Mouse (Mus musculus) 3T3-L1 (cell line): ENCODE data around the gene Asxl2.

ENCODE experiments used
- DNase-seq: peaks from one replicate; pipeline ENCODE4 v3.0.0-alpha.2; 2015; ENCODE audit warnings: low read depth, low spot score

The Asxl2 gene

DNA sequence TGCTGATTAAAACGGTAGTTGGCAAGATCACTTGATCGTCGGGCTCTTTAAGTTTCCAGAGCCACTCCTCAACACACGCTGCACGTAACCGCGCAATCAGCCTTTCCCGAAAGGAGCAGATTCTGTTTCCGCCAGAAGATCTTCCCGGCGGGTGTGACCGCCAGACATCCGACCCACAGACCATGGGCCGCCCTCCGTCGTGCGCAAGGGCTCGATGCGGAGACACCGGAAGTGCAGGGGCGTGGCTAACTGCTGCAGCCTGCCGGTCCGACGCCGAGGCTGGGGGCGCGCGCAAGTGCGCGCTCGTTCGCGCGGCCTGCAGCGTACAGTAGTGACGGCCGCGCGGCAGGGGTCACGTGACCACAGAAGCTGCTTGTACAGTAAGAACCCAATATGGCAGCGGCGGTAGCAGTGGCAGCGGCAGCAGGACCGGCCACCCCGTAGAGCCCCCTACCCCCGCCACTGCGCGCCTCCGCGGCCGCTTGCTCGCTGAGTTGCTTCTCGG, at the start of gene Asxl2:
Asxl2 (plus strand) TSS at position 328 of the 505 bp plus-strand sequence.
- DNase-seq = peak; percentile 99

DNA sequence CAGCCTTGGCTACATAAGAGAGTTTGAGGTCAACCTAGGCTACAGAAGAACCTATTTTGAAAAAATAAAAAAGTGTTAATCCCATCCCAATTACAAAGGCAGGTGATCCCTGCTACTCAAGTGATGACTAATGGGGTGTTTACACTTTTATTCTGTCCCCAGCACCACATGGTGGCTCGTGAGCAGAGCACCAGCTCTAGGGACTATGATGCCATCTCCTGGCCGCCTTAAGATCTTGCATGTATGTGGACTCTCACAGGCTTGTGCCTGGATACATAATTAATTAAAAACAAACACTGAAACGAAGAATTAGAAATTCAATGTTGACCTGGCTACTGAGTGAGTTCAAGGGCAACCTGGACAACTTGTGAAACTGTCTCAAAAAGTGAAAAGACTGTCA, 49.5 kb upstream of the Asxl2 start:
- peak; percentile 53 for DNase-seq

DNA sequence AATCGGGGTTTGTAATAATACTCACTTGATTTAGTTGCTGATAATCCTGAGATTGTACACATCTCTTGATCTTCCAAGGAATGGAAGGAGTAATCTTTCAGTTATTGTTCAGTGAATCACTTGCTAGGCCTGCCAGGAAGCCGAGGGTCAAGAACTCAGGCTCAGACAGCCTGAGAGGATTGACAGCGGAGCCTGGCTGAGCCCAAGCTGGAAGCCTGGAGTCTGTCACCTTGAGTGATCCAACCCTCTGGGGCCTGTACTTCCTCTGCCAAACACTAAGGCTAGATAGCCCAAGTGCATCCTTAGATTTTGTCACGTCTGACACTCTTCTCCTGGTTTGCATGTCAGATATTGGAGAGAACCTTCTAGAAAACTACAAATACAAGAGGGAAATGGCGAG, 48.9 kb upstream of the Asxl2 start:
- no peak for DNase-seq

DNA sequence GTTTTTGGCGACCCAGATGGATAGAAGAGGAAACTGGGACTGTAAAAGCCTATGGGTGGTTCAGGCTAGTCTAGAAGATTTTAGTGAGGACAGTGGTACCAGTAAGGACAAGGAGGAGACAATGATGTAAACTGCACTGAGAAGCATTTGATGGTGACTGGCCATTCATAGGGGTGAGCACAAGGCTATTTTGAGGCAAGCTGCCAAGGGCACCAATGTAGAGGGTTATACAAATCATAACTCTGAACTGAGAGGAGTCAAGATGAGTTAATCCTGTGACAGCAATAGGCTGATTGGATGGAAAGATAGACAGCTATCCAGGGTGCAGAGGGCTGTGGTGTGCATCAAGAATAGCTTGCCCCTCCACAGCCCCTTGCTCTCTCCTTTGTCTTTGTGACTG, 41.8 kb upstream of the Asxl2 start:
- DNase-seq = no peak

DNA sequence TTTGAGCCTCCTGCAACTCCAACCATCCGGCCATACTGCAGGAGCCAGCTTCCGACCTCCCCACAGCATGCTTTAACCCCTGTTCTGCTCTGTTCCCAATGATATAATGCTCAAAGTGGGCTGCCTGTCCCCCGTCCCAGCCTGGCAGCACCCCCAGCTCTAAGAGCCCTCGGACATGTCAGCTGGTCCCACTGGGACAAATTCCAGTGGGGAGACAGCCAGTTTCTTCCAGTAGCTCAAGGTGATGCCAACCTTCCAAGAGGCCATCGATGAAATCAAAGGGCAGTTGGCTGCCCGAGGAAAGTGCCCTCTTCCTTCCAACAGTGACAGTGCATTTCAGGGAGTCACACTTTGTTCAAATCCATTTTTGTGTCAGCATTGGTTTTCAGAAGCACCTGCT, 41.4 kb upstream of the Asxl2 start:
- no peak for DNase-seq

DNA sequence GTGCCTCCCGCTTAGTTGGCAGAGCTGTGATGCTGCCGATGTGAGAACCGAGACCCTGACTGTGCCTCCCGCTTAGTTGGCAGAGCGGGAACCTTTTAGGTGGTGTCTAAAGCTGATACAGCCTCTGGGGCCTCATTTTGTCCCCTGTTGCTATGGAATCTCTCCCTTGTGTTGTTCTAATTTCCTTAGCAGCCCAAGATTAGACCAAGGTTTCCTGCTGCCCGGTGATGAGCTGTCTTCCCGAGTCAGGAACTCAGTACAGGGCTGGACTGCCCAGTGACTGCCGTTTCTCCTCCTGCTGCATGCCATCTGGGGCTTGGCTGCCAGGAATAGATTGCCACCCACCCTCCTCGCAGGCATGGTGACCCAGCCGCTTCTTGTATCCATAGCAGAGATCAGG, 40.7 kb upstream of the Asxl2 start:
- no peak for DNase-seq

DNA sequence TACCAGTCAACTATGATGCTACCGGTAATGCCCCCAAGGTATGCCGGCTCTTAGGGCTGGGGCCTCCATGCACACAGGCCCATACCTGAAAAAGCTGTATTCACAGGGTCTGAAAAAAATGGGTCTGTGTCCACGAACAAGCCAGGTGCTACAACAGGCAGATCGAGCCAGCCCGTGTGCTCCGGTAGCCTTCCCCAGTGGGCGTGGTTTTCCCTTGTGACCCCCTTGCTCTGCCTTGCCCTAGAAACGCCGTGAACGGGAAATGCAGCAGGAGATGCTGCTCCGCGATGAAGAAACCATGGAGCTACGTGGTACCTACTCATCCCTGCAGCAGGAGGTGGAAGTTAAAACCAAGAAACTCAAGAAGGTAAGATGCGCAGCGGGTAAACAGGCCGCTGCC, 38.8 kb upstream of the Asxl2 start:
- DNase-seq = no peak

DNA sequence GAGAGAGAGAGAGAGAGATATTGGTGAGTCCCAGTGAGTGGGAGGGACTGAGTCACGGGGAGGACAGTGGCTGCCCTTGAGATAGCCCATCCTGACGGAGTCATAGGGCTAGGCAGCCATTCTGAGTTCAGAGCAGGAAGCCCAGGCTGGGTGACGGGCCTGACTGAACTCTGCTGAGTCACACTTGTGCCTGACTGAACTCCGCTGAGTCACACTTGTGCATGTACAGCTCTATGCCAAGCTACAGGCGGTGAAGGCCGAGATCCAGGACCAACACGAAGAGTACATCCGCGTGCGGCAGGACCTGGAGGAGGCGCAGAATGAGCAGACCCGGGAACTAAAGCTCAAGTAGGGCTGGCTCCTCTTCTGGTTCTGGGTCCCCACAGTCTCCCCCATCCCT, 37.3 kb upstream of the Asxl2 start:
- DNase-seq = peak; percentile 78

DNA sequence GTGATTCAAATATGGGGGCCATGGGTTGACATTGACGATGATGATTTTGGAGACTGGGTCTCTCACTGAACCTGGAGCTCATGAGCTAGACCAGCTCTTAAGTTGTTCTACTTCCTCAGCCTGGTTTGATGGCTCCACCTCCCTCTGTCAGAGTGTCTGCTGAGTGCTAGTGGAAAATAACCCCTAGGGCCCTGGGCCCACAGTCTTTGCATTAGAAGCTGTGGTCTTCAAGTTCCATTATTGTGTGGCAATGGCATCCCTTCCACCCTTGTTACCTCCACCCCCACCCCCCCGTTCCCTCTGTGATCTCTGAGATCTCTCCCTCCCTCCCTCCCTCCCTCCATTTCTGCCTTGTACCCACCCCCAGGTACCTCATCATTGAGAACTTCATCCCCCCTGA, 36.6 kb upstream of the Asxl2 start:
- no peak for DNase-seq

DNA sequence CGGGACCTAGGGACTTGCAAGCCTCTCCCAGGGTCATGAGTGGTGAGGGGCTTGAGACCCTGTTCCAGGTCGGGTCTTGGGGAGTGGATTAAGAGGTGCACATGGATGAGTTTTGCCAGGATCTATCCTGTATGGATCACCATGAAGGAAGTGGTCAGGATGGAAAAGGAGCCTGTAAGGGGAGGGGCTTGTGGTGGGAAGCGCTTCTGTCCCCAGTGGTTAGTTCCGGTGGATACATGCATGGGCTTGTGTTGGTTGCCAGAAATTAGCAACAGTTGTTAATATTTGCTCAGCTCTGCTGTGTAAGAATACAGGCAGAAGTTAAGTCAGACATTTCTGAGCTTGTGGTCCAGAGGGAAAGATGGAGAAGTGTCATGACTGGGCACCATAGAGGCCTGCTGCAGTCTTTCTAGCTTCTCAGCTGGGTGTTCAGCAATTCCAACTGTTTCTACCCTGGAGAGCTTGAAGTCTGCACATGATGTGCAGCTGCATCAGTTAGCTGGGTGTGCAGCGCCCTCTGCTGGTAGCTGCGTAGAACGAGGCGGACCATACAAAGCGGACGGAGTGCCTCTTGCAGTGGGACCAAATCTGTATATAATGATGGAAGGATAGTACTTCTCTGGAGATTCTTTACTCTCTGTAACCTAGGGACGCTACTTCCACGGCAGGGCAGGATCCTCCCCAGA, 35.9 kb upstream of the Asxl2 start:
- DNase-seq = peak; percentile 88

DNA sequence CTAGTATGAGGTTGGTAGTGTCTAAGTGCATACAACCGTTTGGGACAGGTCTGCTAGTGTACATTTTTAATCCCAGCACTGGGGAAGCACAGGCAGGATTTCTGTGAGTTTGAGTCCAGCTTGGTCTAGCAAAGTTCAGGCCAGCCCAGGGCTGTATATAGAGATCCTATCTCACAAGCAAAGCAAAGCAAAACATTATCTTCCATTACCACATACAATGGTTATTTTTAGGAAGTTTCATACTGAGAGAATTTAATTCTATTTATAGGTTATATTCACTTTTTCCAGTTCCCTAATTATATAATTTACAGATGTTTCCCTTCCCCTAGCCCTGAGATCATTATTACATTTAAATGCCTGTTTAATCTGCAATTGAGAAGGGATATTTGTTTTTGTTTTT, 35.4 kb upstream of the Asxl2 start:
- no peak for DNase-seq

DNA sequence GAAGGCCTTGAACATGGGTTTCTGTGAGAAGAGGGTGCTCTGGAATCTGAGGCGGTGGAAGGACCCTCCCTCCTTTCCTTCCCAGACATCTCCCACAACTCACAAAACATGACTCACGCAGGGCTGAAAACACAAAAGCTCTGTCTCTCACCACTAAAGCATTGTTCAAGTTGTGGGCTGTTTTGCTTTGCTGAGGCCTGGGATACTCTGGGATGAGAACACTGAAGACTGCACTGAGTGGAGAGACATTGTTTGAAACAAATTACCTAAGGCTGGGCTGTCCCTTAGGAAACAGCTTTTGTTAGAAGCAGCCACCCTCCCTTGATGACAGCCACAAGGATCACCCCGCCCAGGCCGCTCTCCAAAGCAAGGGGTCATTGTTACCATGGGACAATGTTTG, 33.5 kb upstream of the Asxl2 start:
- DNase-seq = no peak

DNA sequence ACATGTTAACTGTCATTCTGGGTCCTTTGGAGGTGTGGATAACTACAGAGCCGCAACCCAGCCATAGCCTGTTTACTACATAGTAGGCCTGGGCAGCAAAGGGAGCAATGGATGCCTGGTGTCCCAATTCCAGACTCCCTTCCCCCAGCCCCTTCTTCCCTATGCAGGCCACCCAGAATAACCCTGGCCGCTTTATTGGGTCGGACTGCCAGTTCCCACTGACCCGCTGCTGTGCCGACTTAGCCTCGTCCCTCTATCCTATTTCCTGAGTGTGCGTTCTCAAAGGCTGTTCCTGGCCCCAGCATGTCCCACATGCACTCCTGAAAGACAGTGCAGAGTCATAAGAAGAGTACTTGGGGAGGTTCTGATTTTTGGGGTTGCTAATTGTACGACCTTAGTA, 29.7 kb upstream of the Asxl2 start:
- DNase-seq = no peak

DNA sequence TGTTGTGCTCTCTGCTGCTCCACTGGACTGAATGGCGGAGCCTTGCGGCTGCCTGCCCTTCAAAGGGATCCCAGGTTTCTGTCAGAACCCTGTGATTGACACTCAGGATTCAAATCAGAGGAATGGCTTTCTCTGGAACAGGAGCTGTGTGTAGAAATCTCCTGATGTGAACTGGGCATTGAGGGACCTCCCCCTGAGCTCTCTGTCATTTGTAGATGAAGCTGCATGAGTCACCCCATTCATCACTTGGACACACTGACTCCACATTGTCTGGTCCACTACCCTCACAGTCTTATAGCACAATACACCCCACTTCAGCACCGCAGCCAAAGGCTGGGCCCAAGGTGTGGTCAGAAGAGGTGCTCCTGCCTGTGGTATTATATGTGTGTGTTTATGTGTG, 21.0 kb upstream of the Asxl2 start:
- DNase-seq = peak; percentile 22

DNA sequence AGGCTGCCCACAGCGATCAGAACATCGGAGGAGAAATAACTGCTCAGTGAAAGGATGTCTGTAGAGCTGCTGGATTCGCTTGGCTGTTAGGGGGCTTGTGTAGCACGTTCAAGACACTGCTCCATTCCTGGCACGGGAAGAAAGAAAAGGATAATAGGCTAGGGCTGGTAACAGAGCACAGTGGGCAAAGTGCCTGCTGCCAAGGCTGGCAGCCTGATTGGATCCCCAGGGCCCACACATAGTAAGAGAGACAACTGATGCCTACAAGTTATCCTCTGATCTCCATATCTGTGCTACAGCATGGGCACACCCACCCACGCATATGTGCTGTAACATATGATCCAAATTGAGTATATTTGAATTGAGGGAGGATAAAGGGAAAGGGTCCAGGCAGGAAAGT, 20.1 kb upstream of the Asxl2 start:
- no peak for DNase-seq

DNA sequence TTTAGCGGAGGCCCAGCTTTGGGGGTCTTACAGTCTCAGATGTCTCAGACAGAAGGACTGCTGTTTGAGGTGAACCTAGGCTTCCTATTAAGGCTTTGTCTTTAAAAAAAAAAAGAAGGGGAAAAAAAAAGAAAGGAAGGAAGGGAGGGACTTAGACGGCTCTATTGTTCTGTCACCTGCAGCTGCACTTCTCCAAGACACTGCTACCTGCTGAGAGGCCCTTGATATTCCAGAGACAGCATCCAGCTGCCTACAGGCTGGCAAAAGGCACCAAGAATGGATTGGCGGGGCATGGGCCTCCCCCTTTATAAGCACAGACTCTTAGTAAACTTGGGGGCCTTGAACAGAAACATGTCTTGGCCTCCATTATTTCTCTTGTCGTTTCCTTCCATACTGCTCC, 11.7 kb upstream of the Asxl2 start:
- no peak for DNase-seq

DNA sequence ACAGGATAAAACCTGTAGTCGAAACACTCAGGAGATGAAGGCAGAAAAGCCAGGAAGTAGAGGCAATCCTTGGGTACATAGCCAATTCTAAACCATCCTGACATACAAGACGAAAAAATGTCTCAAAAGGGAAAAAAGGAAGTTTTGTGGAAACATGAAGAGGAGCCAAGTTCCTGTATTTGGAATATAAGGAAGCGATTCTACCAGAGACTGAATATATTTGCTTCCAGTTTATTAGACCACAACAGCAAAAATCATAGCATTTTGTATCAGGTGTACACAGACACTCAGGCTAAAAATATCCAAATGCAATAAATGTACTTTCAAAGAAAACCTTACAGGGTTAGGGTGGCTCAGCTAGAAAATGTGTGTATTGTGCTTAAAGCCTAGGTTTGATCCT, 7.9 kb upstream of the Asxl2 start:
- no peak for DNase-seq

DNA sequence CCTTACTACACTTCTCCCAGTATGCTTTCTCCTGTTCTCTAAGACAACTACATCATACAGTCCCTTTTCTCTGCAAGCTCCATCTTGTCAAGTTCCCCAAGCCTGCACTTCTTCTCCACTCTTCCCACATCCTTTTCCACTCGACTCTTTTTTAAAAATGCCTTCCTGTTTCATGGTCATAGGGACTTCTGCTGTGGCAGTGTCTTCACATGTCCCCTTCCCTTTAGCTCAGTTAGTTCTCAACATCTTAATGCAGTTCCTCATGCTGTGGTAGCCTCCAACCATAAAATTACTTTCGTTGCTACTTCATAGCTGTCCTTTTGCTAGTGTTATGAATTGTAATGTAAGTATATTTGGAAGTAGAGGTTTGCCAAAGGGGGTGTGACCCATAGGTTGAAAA, 6.1 kb upstream of the Asxl2 start:
- DNase-seq = no peak

DNA sequence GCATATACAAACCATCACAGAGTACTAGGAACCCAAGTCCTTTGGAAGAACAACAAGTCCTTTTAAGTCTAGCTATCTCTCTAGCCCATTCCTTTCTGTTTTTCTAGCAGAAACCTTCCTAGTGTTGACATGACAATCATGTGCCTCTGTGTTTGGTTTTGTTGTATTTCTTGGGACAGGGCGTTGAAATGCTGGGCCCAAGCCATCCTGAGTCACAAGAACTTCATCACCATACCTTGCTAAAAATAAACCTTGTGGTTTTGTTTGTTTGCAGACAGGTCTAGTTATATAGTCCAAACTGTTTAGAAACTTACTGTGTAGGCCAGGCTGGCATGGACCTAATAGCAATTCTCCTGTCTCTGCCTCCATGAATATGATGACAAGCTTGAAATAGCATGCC, 3.9 kb upstream of the Asxl2 start:
- DNase-seq = peak; percentile 84

DNA sequence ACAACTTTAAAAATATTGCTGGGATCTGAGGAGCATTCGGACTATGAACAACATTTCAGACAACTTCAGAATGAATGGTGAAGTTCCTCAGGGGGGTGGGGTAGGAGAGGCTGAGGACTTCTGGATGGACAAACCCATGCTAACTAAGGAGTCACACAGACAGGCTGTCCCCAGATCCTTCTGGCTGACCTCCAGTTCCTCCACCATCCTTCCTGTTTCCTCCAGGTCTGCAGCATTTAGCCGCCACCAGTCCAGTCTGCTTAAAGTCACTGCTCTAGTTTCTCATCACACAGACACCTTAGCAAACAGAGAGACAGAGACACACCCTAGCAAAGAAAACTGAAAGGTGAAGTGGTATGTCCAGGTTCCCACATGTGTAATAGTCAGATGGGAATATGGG, 2.5 kb upstream of the Asxl2 start:
- peak; percentile 14 for DNase-seq

DNA sequence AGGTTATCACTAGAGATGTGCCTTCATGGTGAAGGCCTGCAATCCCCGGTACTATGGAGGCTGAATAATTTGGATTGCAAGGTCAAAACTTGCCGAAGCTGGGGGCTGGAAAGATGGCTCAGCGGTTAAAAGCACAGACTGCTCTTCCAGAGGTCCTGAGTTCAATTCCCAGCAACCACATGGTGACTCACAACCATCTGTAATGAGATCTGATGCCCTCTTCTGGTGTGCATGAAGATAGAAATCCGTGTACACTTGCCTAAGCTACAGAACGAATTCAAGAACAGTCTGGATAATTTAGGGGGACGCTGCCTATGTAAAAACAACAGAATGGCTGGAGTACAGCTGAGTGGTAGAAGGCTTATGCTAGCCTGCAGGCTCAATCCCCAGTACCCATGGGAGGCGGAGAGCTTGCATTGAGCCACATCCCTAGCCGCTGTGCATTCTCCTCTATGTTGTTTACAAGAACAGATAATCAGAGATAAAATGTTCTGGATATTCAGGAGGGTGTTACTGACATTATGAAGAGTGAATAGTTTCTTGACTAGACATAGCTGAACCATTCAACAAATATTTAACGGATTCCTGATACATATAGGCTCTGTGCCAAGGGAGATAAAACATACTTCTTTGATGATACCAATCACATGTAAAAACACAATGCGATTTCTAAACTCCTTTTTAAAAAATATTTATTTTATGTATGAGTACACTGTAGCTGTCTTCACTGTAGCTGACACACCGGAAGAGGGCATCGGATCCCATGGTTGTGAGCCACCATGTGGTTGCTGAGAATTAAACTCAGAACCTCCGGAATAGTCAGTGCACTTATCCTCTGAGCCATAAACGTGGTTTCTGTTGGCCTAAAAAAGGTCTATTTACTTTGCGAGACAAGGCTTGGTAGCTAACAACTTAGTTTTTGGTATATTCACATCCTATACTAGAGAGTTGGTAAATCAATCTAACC, 999 bp upstream of the Asxl2 start:
- peak; percentile 83 for DNase-seq

DNA sequence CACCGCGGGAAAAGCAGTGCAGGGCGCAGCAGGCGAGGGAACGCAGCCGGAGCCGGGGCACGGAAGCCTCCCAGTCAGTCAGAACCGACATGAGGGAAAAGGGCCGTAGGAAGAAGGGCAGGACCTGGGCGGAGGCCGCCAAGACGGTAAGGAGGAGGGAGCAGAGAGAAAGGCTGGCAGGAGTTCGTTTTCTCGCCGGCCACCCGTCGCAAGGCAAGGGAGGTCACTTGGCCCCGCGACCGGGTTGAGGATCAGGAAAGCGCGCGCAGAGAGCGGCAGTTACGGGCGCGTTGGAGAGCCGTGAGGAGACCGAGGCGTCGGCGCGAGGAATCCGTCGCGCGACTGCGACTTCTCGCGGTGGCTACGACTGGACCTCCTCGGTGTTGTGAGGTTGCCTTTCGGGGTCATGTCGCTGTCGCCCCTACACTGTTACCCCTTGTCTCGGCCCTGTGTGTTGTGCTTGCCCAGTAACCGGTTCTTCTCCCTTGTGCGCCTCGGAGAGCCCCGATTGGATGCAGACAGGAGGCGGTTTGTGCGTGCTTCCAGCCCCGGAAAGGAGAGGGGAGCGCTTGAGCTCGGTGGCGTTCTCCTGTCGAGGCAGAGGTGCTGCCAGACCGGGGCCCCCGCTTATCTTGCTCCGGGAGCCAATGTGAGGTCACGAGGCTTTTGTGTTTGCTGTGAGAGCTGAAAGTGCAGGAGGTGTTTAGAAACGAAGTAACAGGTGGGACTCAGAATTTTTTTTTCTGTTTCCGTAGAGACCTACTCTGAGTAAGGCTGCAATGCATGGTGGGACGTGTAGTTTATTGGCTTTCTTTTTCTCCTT, 621 bp downstream of the Asxl2 start:
- DNase-seq = peak; percentile 78
